Mouse (Mus musculus): ENCODE data around the gene Polr2a.

GRCm38 (mm10) chr11:69803786-69804651 is 45.6 kb upstream of the Polr2a start:
- no peak for TF ChIP-seq FOSL1 (IDR thresholded peaks at IDR 0.05; ENCODE audit: insufficient read depth, low read length, poor library complexity, severe bottlenecking)
- TF ChIP-seq CTCF (IDR thresholded peaks at IDR 0.05; ENCODE audit: control insufficient read depth, insufficient read depth, insufficient read length), result peak; percentile 97
- no peak for TF ChIP-seq CEBPB (IDR thresholded peaks at IDR 0.05; ENCODE audit: low read depth)
- peak; percentile 83 for TF ChIP-seq MAX (IDR thresholded peaks at IDR 0.05)
- TF ChIP-seq USF1 (IDR thresholded peaks at IDR 0.05; ENCODE audit: low read depth), result no peak
- TF ChIP-seq MYOG (IDR thresholded peaks at IDR 0.05; ENCODE audit: control insufficient read depth, extremely low read depth, insufficient read length), result no peak
